Mouse (Mus musculus) heart, embryonic 16.5 days (tissue): ENCODE results near the gene Dynlt1f. TPM values are rescaled to one million over a fixed set of nuclear protein-coding genes. Genes with fewer than 3 reads are reported as not detected.
"Not testable (repeated sequence)": the region's sequence is repeated elsewhere in the genome, so short reads cannot be mapped to it uniquely, and the experiment has no call there.

Experiments used
- ATAC-seq: fragments of 200-750 bp; cut with Nextera tagmentation; replicated peaks from 2 replicates; pipeline ENCODE4 v1.8.0; 2017; ENCODE audit warnings: moderate number of reproducible peaks; ENCODE audit not compliant: insufficient read depth, low FRiP score; ENCODE audit errors: extremely low read depth
- H3K27ac ChIP-seq: fragments of 300-500 bp; sonication (generic); 2 replicates; pipeline ENCODE4 v1.5.1; 2014; ENCODE audit warnings: mild to moderate bottlenecking, low read length, control low read depth, moderate library complexity
- H3K27me3 ChIP-seq: fragments of 300-500 bp; sonication (generic); 2 replicates; pipeline ENCODE4 v1.6.1; 2014; ENCODE audit warnings: low read length, mixed read lengths; ENCODE audit not compliant: control insufficient read depth, insufficient read depth
- H3K36me3 ChIP-seq: fragments of 300-500 bp; sonication (generic); 2 replicates; pipeline ENCODE4 v1.6.1; 2014; ENCODE audit not compliant: control insufficient read depth, insufficient read depth
- H3K4me1 ChIP-seq: fragments of 300-500 bp; sonication (generic); 2 replicates; pipeline ENCODE4 v1.6.1; 2014; ENCODE audit warnings: low read length, mixed read lengths; ENCODE audit not compliant: control insufficient read depth, insufficient read depth
- H3K4me2 ChIP-seq: fragments of 300-500 bp; sonication (generic); 2 replicates; pipeline ENCODE4 v1.6.1; 2014; ENCODE audit warnings: low read depth, mild to moderate bottlenecking, control low read depth, low read length
- H3K4me3 ChIP-seq: fragments of 300-500 bp; sonication (generic); 2 replicates; pipeline ENCODE4 v1.5.1; 2014; ENCODE audit warnings: mild to moderate bottlenecking, control low read depth, low read length
- H3K9ac ChIP-seq: fragments of 300-500 bp; sonication (generic); 2 replicates; pipeline ENCODE4 v1.6.1; 2014; ENCODE audit warnings: low read length, control low read depth
- H3K9me3 ChIP-seq: fragments of 300-500 bp; sonication (generic); replicated peaks from 2 replicates; pipeline ENCODE4 v1.6.1; 2016; ENCODE audit warnings: low read length; ENCODE audit not compliant: control insufficient read depth
- WGBS: fragments of 180-500 bp; shearing (Covaris S2); extraction: QIAGEN DNeasy Blood & Tissue Kit; methylation state at CpG from one replicate; pipeline ENCODE4 v1.1.7; 2014; 5-methylcytosine and 5-hydroxymethylcytosine counted together
- polyA plus RNA-seq: library from polyadenylated mRNA; unstranded; fragments of >200 nt; fragmentation: Nextera tagmentation; extraction: Ambion mirVana; gene quantifications from 2 replicates; pipeline ENCODE4 v1.2.1, GENCODE M21; 2015

Dynlt1f gene
- polyA plus RNA-seq: 181 and 182 TPM in 2 replicates

DNA sequence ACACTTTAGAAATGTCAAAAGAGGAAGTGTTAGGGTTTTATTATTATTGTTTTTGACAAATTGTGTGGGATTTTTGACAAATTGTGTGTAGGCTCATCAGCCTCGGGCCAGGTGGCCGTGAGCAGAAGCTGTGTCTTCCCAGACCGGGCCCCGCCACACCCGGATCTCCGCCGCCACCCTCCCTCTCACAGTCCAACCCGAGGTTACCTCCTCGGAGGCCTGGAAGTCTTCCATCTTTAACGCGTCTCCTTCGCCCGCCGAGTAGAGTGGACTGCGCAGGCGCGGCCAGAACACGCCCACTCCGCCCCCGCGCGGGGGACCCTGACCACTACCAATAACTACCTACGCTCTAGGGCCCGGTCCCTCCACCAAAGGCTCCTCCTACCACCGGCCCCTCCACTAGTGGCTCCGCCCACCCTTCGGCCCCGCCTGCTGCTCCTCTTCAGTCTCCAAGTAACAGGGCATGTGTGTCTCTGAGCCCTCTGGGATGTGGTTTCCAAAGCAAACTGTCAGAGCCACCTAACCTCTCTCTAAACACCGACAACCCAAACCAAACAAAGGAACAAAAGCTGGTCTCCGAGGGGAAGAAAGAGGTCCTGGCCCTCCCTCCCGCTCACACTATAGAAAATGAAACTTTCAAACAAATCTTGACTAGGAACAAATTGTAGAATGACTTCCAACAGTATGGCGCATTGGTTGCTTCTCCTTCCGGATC, at the start of gene Dynlt1f:
Gene Dynlt1f (minus strand): TSS at position 334 of the 715 bp plus-strand sequence.
- Histone ChIP-seq H3K9ac (peak within 1 kb of the TSS; percentile 76), H3K4me2 (peak within 1 kb of the TSS; percentile 62), H3K27ac (peak within 1 kb of the TSS; percentile 74), H3K4me3 (peak within 1 kb of the TSS; percentile 67)
- not testable (repeated sequence) for H3K27me3 ChIP-seq, H3K4me1 ChIP-seq, H3K9me3 ChIP-seq, H3K36me3 ChIP-seq
- WGBS: 3% methylated on average over 24 of the region's 33 CpGs
- peak; percentile 96 for ATAC-seq

DNA sequence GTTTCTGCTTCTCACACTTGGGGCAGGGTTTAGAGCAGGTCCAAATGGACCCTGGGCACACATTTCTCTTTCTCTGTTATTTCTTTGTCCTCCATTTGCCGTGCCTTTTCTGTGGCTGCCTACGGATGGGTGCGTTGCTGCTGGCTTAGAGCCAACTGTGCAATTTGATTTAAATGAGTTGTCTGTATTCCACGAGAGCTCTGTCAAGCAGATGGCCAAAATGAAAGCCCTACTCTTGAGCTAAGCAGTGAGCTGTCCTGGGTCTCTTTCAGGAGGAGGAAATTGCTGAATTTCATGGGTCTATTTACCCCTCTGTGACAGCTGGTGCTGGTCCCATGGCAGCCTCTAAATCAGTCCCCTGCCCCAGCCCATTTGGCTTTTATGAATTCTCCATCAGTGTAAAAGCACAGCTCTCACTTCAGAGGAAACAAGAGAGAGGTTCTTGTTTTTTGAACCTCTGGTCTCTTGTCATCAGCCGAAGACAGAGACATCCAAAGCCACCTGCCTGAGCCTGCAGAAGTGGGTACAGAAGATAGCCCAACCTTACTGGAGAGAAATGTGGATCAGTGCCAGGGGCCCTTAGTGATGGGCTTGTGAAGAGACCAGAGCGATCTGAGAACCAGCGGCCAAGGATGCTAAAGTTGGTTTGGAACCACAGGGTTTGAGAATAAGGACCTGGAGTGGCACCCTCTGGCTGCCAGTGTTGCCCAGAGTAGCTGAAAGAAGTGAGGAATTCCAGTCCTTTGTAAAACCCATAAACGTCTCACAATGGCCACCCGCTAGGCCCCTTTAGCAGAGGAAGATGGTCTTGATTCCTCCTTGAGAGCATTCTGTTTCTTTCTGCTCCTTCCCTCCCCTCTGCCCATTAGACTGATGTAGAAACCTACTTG, 47.9 kb upstream of the Dynlt1f start:
- ATAC-seq, H3K36me3 ChIP-seq: not testable (repeated sequence)
- 71% methylated on average over 5 of the region's 9 CpGs for WGBS

DNA sequence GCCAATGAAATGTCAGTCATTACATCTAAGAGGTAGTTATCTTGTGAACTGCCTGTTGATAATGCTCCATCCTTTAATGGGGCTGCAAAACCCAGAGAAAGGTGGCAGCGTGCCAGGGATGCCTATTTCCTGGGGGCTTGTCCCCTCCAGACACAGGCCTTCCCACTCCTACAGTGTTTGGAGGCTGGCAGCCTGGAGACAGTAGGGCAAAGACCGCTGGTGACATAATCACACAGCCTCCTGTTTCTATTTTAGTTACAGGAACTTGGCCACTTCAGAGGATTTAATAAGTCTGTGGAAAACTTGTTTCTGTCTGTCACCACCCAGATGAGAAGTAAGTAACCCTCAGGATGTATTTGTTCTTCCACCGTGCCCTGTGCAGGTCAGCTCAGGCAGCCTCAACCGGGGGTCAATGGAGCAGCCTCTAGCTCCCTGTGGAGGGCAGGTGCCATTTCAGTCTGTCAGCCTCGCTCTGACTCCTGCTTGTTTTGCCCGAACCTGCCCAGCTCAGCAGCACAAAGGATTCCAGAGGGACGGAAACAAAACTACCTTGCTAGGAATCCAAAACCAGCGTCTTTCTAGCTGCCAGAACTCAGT, 47.0 kb upstream of the Dynlt1f start:
- ATAC-seq, H3K36me3 ChIP-seq, H3K4me3 ChIP-seq, H3K27me3 ChIP-seq, H3K4me2 ChIP-seq, H3K4me1 ChIP-seq, H3K9ac ChIP-seq, H3K9me3 ChIP-seq, H3K27ac ChIP-seq: not testable (repeated sequence)
- WGBS: 0% methylated on average over 2 of the region's 8 CpGs

More for the DNA sequence above, 47.9 kb upstream of the Dynlt1f start:
- H3K27me3 ChIP-seq, H3K27ac ChIP-seq, H3K4me3 ChIP-seq, H3K9me3 ChIP-seq, H3K4me2 ChIP-seq, H3K4me1 ChIP-seq, H3K9ac ChIP-seq: not testable (repeated sequence)

DNA sequence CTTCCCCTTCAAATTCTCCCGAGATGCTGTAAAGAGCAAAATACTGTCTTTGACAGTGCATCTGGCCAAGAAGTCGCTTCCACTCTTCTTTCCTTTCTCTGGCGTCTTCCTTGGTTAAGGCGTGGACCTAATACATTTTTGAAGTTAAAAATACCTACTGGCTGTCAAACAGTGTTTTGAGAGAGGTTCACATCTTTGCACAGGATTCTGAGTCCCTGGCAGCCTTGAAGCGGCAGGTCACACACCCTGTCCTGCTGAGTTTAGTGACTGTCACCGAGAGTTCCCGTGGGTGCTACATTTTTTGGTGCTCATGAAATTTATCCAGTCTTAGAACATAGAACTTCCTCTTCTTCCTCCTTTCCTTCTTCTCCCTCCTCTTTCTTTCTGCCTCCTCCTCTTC, 44.4 kb upstream of the Dynlt1f start:
- ATAC-seq, H3K27me3 ChIP-seq, H3K36me3 ChIP-seq, H3K4me3 ChIP-seq, H3K9me3 ChIP-seq, H3K4me2 ChIP-seq, H3K9ac ChIP-seq, H3K27ac ChIP-seq, H3K4me1 ChIP-seq: not testable (repeated sequence)
- WGBS: 70% methylated on average over 4 of the region's 7 CpGs

DNA sequence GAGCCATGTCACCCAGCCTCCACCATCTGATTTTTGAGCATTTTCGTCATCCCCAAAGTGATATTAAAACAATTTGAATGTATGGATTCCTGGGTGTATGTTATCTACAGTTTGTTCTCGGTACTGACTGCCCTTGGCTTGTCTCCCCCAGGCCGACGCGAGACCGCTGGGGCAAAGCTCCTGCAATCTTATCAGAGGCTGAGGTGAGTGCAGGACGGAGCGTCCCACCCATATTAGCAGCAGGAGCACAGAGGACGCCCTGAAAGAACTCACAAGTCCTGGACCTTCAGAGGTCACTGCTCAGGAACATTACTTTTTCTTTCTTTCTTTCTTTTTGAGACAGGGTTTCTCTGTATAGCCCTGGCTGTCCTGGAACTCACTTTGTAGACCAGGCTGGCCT, 43.8 kb upstream of the Dynlt1f start:
- WGBS: 36% methylated on average over 8 of the region's 9 CpGs
- not testable (repeated sequence) for H3K27me3 ChIP-seq, H3K27ac ChIP-seq, H3K9ac ChIP-seq, ATAC-seq, H3K4me1 ChIP-seq, H3K9me3 ChIP-seq, H3K4me2 ChIP-seq, H3K4me3 ChIP-seq, H3K36me3 ChIP-seq

DNA sequence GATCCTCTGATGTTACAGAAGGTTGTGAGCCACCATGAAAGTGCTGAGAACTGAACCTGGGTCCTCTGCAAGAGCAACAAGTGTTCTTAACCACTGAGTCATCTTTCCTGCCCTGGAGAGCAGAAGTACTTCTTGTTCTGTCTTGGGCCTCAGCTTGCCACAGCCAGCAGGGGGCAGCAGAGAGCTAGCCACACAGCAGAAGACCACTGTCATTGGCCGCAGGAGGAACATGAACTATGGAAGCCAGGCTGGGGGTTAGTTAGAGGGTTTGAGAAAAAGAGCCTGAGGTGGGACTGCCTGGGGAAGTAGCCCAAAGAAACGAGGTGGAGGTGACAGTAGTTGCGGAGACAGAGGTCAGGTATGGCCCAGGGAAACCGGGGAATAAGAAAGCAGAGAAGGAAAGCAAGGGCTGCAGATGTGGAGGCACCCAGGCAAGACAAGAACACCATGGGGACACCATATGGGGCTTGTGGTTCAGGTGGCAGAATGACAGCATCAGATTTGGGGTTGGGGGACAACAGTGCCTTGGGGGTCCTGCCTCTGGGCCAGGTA, 41.6 kb upstream of the Dynlt1f start:
- not testable (repeated sequence) for H3K27me3 ChIP-seq, H3K9ac ChIP-seq, H3K9me3 ChIP-seq, H3K4me2 ChIP-seq, H3K27ac ChIP-seq, H3K4me1 ChIP-seq, H3K4me3 ChIP-seq, H3K36me3 ChIP-seq
- 38% methylated on average over 3 of the region's 4 CpGs for WGBS
- ATAC-seq: 0 out of 2 replicates have a peak, but pooled peaks have one; percentile 30

DNA sequence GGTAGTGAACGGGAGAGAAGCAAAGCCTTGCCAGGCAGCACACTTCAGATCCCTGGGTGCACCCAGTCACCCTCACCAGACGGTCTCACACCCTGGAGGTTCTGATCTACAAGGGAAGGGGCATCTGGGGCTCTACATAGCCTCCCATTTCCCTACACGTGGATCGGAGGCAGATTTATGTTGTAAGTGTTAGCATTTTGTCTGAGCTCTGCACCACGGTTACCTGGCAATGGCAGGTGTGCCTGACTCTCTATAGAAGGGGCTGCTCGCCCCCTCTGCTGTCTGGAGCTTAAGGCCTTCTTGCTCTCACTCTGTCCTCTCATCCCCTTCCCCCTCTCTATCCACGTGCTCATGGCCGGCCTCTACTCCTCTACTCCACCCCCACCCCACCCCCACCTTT, 40.8 kb upstream of the Dynlt1f start:
- not testable (repeated sequence) for H3K4me1 ChIP-seq, H3K9ac ChIP-seq, ATAC-seq, H3K27me3 ChIP-seq, H3K27ac ChIP-seq, H3K36me3 ChIP-seq, H3K4me2 ChIP-seq, H3K9me3 ChIP-seq, H3K4me3 ChIP-seq
- WGBS: 52% methylated on average over 8 of the region's 8 CpGs

DNA sequence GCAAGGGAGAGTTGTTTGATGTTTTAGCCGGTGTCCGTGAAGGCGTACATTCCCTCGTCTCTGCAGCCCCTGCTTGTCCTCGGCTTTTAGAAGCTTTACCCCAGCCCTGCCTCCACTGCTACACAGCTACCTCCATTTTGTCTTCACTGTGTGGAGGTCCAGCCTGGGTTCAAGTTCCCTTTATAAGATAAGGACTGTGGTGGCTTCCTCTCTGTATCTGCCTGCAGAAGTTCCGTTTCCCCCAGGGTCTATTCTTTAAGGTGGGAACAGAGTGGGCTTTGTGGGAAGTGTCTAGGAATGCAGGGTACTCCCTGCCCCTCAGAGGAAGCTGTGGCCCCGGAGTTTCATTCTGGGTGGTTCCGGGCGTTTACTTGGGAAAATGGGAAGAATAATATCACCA, 40.0 kb upstream of the Dynlt1f start:
- ATAC-seq, H3K27ac ChIP-seq, H3K4me1 ChIP-seq: not testable (repeated sequence)

DNA sequence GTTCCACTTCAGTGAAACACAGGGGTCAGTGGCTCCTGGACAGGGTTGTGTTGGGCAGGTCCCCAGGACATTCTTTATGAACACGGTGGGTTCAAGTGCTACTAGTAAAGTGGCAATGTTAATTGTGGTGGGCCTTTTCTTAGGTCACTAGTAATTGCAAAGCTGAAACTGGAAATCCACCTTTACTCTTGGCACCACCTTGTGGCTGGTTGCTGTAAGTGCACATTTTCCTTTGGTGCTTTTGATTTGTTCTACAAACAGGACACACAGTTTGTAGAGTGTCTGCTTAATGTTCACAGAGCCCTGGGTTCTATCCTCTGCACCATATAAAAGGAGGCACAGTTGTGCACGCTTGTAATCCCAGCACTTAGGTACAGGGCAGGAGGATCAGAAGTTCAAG, 35.9 kb upstream of the Dynlt1f start:
- H3K4me3 ChIP-seq, H3K9ac ChIP-seq, H3K4me2 ChIP-seq, H3K27ac ChIP-seq, H3K4me1 ChIP-seq, ATAC-seq, H3K9me3 ChIP-seq, H3K27me3 ChIP-seq, H3K36me3 ChIP-seq: not testable (repeated sequence)
- 11% methylated on average over 2 of the region's 2 CpGs for WGBS

More for the DNA sequence above, 40.0 kb upstream of the Dynlt1f start:
- not testable (repeated sequence) for H3K27me3 ChIP-seq, H3K4me3 ChIP-seq, H3K9me3 ChIP-seq, H3K4me2 ChIP-seq, H3K9ac ChIP-seq, H3K36me3 ChIP-seq
- WGBS: 75% methylated on average over 9 of the region's 9 CpGs
